Mouse (Mus musculus): ENCODE results near the gene Dach2. TPM values are rescaled to one million over a fixed set of nuclear protein-coding genes. Genes with fewer than 3 reads are reported as not detected.

Gene Dach2
- polyA plus RNA-seq, 1 experiment, result 0.25 TPM

GRCm38 (mm10) chrX:113833062-113833461 lies 535.8 kb downstream of the Dach2 start:
- Histone ChIP-seq H3K4me3 (ENCODE audit: insufficient read depth, low read length) (no peak overlapping the region), H3K27ac (ENCODE audit: insufficient read depth, low read length) (no peak overlapping the region), H3K4me1 (ENCODE audit: control insufficient read depth, insufficient read depth, low read length) (no peaks in the 10 kb centered on the region)
- TF ChIP-seq POLR2A (IDR thresholded peaks at IDR 0.05; ENCODE audit: extremely low read depth, insufficient read depth, low read length), result no peak
- TF ChIP-seq CTCF (IDR thresholded peaks at IDR 0.05; ENCODE audit: extremely low read depth, insufficient read depth, low read length), result no peak

- no peak overlapping the region for H3K27ac ChIP-seq (ENCODE audit: insufficient read depth, low read length)
- no peak overlapping the region for H3K4me3 ChIP-seq (ENCODE audit: insufficient read depth, low read length)
- no peak for TF ChIP-seq CTCF (IDR thresholded peaks at IDR 0.05; ENCODE audit: extremely low read depth, insufficient read depth, low read length)
- H3K4me1 ChIP-seq (ENCODE audit: control insufficient read depth, insufficient read depth, low read length), result no peaks in the 10 kb centered on the region
Measured at GRCm38 (mm10) chrX:113867835-113868495, 570.7 kb downstream of the Dach2 start.

Other genes starting within 250 kb of the Dach2 start
- 11.0 and 12.2 TPM in 2 replicates for gene Chm, start 112.0 kb upstream of the Dach2 start, polyA plus RNA-seq (2012; rRNA removed)

Measured in cortical plate, adult 2 months (tissue).